Mouse (Mus musculus): ENCODE measurements around the gene Actr2.
"Not testable (repeated sequence)": the region's sequence is repeated elsewhere in the genome, so short reads cannot be mapped to it uniquely, and the experiment has no call there.

The Actr2 gene

DNA sequence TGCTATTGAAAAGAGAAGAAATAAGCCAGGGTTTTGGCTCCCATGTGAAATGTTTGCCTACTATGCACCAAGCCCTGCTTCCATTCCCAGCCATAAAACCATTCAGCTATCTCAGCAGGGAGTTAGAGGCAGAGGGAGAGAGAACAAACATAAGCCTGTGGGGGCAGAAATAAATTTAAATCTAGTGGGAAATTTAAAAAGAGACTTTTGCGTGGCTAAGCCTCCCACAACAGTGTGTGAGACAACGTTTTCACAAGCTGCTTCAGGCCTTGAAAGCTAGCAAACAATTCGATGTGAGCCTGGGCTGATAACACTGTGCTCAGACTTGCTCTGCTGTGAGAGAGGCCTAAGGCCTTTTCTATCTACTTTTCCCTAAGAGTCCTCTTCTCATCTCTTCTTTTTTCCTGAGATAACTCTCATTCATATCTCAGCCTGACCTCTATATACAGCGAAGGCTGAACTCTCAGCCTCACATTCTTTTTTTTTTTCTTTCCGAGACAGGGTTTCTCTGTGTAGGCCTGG is 3.4 kb upstream of the Actr2 start:
- peak in 1 of 2 experiments; percentile 18 for DNase-seq (ENCODE audit: low spot score in 2 of 2)

DNA sequence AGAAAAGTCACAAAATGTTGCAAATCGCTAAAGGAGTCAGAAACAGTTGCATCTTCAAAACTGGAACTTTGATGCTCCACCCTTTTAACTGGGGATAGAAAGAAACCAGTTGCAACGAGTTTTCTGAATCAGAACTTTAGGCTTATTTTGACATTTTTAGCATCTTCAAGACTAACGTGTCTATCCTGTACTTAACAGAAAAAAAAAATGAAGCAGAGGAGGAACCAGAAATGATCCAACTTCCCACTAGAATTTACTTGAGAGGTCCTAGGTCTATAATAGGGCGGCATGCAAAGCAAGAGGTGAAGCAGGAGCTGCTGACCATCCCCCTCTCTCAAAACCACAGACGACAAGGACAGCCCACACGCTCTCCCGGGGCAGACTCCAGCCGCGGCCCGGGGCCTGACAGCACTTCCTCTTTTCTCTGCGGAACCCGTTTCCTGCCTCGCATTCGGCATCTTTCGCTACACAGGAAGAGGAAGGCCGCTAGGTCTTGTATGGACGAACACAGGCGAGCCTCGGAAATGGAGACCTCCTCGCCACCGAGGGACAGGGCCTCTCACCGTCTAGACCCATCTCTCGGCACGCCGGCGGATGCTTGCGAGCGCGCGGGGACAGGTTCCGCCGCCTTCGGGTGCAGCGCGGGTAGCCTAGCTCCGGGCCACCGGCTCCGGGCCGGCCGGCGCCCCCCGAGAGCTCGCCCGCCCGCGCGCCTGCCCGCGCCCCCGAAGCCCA is 540 bp downstream of the Actr2 start:
- peak; percentile 72 to 75 for DNase-seq (ENCODE audit: low spot score in 2 of 2)

DNA sequence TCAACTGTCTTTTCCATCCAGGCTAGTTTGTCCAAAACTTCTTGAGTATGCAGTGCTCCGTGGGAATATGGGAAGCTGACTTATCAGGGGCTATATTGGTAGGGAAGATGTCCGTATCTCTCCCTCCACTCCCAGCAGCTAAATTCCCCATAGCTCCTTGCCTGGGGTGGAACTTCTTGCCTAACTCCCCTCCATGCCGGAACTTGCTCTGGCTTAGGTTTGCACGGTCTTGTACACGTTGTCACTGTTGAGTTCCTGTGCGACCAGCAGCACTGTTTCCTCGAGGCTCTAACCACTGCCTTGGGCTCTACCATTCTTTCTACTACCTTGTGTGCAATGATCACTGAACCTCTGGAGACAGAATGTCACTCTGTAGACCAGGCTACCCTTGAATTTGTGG is 4.6 kb downstream of the Actr2 start:
- DNase-seq (ENCODE audit: low spot score in 2 of 2) = no peak

DNA sequence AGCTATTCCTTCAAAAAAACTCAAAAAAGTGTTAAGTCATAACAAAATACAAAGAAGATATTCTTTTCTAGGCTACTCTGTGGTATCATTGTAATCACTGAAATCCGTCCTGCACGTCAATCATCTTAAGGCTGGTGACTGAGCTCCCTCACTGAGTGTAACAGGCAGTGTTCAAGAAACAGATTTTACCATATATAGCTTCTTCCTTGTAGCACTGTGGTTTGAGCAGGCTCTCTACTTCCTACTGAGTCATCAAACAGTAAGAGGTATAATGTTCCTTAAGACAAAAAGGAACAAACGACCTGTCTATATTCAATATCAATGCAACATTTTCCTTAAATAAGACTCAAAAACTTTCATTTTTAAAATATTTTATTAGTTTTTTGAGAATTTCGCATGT is 5.0 kb downstream of the Actr2 start:
- DNase-seq (ENCODE audit: low spot score in 2 of 2) = no peak

DNA sequence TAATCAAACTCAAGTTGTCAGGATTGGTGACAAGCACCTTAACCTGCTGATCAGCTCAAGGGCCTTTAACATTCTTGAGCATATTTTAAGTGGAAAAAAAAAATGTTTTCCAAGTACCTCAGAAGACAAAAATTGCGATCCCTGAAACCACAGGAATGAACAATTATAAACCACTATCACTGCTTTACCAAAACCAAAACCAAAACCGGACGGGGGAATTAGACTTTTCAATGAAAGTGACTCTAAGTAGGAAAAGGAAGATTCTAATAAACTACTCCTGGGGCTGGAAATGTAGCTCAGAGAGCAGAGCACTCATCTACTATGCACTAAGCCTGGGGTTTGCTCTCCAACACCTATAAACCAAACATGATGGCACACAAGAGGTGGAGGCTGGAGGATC is 5.8 kb downstream of the Actr2 start:
- DNase-seq (ENCODE audit: low spot score in 2 of 2) = no peak

DNA sequence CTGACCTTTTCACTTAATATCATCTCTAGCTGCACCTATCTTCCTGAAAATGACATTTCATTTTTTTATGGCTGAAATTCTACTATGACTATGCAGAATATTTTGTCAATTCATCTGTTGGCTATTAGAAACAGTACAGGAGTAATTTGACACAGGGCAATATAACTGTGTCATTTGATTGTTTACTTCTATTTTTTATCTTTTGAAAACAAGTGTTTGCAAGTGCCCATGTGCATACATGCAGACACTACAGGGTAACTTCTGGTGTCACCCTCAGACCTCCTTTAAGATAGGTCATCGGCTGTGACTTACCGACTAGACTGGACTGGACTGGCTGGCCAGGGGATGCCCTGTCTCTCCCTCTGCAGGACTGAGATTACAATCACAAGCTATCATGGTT is 8.8 kb downstream of the Actr2 start:
- no peak for DNase-seq (ENCODE audit: low spot score in 2 of 2)

DNA sequence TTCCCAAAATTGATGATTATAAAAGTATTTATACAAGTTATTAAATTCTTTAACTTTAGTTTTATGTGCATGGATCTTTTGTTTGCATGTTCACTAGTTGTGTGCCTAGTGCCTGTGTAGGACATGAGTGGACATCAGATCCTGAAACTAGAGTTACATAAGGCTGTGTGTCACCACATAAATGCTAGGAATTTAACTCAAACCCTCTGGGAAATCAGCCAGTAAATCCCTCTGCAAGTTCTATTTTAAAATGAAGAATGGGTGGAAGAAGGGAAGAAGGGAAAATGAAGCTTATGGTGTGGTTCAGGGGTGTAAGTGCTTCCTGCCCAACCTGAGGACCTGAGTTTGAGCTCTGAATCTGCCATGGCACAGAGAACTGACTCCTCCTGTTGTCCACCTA is 26.4 kb downstream of the Actr2 start:
- no peak for DNase-seq (ENCODE audit: low spot score in 2 of 2)

DNA sequence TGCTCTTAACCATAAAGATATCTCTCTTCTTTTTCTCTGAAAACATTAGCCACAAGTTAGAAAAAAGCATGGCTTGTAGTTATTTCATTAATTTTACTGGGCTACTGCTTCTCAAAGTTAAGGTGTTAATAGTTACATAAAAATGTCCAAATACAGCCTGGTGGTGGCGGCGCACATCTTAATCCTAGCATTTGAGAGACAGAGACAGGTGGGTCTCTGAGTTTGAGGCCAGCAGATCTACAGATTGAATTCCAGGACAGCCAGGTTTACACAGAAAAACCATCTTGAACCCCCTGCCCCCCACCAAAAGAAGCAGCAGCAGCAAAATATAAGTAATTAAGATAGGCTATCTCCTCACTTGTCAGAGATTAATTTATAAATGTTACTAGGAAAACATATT is 27.1 kb downstream of the Actr2 start:
- no peak for DNase-seq (ENCODE audit: low spot score in 2 of 2)

DNA sequence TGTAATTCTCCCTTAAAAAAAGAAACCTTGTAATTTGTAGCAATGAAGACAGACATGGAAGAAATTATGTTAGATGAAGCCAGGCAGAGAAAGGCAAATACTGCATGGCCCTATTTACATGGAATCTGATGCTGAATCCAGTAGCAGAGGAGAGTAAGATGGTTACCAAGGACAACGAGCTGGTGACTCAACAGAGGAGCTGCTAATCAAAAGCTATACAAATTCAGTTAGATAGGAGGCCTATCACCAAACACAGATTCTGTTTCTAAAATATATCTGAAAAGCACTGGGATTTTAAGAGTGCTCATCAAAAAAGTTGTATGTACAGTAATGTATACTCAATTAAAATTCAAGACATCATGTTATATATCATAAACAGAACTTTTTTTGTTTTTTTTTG is 37.3 kb downstream of the Actr2 start:
- DNase-seq (ENCODE audit: low spot score in 2 of 2) = no peak

DNA sequence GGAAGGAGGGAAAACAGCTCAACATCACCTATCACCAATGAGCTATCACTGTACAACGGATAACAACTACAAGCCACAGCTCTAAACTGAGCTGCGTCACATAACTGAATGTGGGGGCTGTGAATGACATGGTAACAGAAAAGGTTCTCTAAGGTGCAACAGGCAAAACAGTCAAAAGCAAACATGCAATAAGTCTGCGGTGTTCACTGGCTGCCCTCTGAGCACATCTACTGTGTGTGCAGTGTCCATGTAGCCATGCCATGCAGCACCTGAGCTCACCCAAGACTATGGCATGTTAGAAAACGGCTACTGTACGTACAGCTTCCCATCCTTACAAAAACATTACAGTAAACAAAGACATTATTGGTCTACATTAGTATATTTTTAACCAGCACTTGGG is 39.9 kb downstream of the Actr2 start:
- DNase-seq (ENCODE audit: low spot score in 2 of 2) = no peak

DNA sequence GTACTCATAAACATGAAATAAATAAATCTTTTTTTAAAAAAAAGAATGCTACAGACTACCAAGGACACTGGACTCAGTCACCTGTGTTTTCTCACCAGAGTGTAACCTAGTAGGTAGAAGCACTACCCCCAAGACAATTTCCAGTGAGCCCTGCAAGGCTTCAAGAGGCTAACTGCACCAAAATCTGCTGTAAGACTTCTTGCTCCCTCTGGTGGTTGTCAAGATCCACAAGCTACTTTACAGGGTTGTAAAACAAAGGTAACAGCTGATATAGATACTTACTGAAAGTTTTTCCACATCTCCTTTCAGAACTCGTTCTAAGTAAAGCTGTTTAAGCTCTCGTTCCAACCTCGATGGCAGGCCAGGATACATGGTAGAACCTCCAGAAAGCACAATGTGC is 40.5 kb downstream of the Actr2 start:
- DNase-seq (ENCODE audit: low spot score in 2 of 2) = peak in 1 of 2 experiments; percentile 63

DNA sequence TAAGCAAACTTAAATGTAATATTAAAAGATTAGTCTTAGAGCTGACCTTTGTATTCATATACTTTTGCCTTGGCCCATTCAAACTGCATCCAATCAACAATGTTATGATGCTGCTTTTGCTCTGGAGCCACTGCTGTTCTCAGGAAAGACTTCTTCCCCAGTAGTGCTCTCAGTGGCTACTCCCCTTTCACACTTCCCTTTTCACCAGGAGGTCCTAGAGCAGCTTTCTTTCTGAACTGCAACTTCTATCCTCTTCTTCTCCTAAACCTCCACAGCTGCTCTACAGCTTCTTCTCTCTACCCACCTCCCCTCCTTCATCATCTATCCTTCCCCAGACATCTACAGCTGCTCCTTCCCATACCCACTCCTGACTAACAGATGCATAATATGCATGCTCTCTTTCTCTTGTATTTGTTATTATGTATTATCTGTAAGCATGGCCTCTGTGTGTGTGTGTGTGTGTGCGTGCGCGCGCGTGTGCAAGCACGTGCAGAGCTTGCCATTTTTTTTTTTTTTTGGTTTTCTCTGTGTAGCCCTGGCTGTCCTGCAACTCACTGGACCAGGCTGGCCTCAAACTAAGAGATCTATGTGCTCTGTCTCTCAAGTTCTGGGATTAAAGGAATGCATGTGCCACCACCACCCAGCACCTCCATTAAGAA is 44.2 kb downstream of the Actr2 start:
- no peak for DNase-seq (ENCODE audit: low spot score in 2 of 2)

DNA sequence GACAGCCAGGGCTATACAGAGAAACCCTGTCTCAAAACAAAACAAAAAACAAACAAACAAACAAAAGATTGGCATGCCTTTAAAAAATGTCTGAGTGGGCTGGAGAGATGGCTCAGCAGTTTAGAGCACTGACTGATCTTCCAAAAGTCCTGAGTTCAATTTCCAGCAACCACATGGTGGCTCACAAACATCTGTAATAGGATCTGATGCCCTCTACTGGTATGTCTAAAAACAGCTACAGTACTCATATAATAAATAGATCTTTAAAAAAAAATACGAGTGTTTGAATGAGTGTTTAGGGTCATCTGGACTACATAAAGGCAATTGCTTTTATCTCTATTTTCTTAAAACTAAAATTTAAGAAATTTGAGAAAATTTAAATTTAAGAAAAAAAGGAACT is 45.2 kb downstream of the Actr2 start:
- DNase-seq (ENCODE audit: low spot score in 2 of 2) = no peak

DNA sequence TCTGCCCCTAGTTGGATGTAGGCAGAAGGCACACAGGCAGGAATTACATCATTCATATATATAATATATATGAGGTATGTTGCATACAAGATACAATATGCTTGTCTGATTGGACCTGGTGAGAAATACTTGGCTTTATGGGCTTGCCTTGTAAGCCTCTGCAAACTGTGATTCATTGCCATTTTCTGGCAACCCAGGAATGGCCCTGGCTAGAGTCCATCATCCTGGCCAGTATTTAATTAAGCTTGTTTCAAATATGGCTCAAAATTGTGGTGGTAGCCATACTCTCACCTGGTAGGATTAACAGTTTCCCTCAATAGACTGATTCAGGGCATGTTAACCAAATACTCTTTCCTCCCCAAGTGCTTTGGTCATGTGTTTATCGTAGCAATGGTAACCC is 46.6 kb downstream of the Actr2 start:
- DNase-seq (ENCODE audit: low spot score in 2 of 2) = no peak

DNA sequence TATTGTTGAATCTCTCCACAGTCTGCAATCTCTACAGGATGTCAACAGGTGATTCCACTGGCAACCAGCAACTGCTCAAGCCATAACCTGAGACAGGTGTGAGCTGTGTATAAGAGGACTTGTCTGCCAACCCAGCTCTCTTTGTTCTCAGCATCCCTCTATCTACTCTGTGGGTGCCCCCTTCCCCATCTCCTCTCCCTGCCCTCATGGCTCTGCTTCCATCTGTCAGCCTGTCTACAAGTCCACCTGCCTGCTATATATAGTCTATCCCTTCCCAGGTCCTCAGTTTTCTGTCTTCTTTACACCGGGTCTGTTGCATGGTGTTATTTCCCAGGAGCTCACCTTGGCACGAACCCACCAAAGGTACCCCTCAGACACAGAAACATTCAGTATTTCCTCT is 47.8 kb downstream of the Actr2 start:
- no peak for DNase-seq (ENCODE audit: low spot score in 2 of 2)

DNA sequence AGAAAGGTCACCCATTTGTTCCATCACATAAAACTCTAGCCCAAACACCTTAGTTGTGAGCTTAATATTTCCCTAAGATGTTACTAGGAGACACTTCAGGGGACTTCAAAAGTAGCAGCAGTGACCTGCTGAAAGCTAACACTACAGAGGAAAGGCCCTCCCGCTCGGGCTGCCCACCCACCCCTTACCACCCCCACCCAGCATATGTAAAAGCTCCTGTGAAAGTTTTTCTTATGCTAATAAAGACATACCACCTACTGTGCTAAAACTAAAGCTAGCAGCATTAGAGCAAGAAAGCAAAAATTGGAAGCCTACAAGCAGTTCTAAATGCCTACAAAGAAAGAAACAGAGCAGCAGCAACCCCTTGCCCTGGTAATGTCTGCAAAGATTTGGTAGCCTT is 48.6 kb downstream of the Actr2 start:
- DNase-seq (ENCODE audit: low spot score in 2 of 2) = not testable (repeated sequence)

DNA sequence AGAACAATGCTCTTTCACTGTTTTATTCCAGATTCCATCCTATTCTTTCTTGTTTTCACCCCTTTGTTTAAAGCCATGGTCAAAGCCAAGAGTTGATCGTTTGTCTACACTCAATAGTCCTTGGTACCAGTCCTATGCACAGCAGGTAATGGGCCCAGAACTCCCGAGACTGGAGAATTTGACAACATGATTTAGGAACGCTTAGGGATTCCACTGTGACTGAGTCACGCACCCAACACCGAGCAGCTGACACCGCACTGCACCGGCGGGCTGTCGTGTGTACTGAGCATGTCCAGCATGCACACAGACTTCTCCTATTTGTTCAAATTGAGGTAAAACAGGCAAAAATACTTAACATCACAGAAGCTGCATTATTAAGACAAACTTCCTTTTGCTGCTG is 49.9 kb downstream of the Actr2 start:
- DNase-seq (ENCODE audit: low spot score in 2 of 2) = not testable (repeated sequence)

DNA sequence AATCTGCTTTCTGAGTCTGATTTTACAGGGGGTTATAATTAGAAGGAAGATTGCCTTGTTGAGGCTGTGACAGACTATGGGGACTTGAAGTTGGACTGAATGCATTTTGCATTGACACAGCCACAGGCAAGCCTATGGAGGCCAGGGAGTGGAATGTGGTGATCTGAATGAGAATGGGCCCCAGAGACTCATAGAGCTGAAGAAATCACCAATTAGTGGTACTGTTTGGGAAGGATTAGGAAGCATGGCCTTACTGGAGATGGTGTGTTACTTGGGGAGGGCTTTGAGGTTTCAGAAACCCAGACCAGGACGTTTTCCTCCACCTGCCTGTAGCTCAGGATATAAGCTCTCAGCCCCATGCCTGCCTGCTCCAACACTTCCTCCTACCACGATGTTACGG is 53.0 kb downstream of the Actr2 start:
- no peak for DNase-seq (ENCODE audit: low spot score in 2 of 2)

DNA sequence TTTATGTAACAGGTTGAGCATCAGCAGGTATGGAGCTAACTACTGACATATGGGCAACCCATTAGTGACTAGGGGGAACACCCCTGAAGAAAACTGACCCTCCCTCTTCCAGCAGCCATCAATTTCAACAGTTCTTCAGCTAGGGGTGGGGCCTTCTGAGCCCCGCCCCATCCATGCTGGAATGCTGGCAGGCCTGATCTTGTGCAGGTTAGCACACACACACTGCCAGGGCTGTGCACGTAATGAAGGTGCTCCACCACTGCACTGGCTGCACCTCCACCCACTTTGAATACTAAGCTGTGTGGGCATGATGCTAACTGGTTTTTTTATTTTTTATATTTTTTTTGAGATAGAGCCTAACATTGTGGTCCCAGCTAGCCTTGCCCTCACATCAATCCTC is 55.3 kb downstream of the Actr2 start:
- DNase-seq (ENCODE audit: low spot score in 2 of 2) = no peak

DNA sequence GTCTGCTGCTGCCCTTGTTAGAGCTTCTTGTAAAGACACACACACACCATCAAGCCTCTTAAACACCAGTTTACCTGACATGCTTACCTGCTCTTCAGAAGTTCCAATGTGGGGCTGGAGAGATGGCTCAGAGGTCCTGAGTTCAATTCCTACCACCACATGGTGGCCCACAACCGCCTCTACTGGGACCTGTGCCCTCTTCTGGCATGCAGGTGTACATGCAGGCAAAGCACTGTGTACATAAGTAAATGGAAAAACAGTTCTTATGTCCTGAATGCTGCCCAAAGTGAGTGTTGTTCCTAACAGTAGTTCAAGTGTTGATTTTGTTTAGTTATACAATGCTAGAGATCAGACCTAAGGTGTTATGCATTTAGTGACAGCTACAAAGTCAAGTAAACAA is 56.5 kb downstream of the Actr2 start:
- no peak for DNase-seq (ENCODE audit: low spot score in 2 of 2)

DNA sequence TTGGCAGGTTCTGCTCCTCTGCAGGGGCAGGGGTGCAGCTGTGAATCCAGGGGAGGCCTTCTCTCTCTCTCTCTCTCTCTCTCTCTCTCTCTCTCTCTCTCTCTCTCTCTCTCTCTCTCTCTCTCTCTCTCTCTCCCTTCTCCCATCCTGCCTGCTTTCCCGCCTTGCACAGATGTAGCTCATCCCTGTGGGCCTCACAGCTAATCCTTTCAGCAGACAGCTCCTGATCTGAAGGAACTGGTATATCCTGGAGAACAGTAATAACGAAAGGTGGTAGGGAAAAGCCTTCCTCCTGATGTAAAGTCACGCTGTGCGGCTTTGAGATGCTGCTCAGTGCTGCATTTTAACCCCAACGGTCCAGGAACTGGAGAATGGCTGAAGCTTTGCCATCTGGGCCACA is 58.1 kb downstream of the Actr2 start:
- DNase-seq (ENCODE audit: low spot score in 2 of 2) = no peak

DNA sequence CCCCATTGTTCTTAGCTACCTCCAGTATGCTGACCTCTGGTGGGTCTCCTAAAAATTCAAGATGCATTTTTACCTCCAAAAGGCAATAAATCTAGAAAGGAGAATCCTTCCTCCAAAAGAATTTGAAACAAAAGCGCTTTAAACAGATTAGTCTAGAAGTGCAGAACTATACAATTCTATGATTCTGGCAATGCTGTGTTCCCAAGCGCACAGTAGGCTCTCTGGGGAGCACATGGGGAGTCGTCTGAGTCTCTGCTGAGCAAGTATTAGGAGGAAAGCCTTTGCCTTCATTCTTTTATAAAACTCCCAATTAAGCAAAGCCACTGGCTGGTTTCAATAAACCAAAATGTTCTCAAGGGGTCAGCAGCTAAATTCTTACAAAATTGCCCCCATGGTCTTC is 58.8 kb downstream of the Actr2 start:
- no peak for DNase-seq (ENCODE audit: low spot score in 2 of 2)

DNA sequence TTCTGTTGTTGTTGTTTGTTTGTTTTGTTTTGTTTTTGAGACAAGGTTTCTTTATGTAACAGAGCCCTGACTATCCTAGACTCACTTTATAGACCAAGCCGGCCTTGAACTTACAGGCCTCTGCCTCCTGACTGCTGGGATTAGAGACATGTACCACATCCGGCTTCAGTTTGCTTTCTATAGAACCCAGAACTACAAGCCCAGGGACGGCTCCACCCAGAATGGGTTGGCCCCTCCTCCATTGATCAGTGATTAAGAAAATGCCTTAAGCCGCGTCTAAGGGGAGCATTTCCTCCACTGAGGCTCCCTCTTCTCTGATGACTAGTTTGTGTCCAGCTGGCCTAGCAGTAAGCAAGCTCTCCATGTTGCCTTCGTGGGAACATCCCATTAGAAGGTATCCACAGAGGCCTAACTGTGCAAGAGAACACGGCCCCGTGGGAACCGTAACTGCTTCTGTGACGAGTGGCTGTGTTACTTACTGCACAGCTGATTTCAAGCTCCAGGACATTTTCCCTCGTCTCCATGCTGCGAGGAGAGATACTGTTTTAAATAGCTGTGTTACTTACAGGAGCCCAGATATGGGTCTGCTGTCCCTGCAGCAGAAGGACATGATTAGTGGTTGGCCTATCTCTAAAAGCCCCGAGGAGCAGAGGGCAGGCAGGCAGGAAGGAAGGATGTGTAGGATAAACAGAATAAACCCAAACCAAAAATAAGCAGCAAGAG is 59.7 kb downstream of the Actr2 start:
- DNase-seq (ENCODE audit: low spot score in 2 of 2) = no peak

Data from frontal cortex, postnatal 36 days (tissue).